Mouse (Mus musculus): ENCODE results near the gene Mlip.
"Not testable (repeated sequence)": the region's sequence is repeated elsewhere in the genome, so short reads cannot be mapped to it uniquely, and the experiment has no call there.

The Mlip gene

DNA sequence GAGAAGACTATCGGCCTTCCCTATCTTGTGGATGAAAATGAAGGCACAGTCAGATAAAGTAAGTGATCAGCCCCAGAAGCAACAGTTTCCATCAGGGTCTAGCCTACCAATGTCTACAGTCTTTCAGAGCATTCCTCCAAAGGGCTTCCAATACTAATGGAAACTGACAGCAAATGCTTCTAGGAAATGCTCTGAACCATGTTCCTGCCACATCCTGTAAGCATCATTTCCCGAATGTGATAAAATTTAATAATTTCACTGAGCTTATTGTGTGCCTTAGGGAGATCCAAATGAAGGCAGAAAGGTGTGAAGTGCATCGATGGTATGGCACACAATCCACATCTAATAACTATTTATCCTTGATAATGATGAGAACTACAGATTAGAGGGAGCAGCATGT is 173.3 kb downstream of the Mlip start:
- DNase-seq (ENCODE audit: low spot score): no peak

- no peak for DNase-seq (ENCODE audit: low spot score)
These were observed 176.9 kb downstream of the Mlip start for GRCm38 (mm10) chr9:77175870-77176269.

- no peak for DNase-seq (ENCODE audit: low spot score)
These were observed 180.7 kb downstream of the Mlip start for GRCm38 (mm10) chr9:77172044-77172443.

- DNase-seq (ENCODE audit: low spot score): no peak
These were observed 186.9 kb downstream of the Mlip start for GRCm38 (mm10) chr9:77165877-77166276.

DNA sequence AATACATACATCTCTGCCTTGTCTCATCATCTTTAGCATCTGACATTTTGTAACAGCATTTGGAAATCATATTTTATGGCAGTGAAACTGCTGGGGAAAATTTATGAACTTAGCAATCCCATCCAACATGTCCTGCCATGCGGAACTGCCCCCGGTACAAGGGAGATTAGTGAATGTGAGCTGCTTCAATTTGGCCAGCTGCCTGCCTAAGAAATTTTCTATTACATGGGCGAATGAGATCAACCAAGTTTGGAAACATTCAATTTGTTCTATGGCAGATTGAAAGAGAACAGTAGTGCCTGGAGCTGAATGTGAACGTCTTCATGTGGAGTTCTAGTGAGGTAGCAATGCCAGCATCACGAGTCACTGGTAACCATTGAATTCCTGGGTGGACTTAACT is 191.0 kb downstream of the Mlip start:
- no peak for DNase-seq (ENCODE audit: low spot score)

- DNase-seq (ENCODE audit: low spot score): no peak
These were observed 192.4 kb downstream of the Mlip start for GRCm38 (mm10) chr9:77160277-77160926.

DNA sequence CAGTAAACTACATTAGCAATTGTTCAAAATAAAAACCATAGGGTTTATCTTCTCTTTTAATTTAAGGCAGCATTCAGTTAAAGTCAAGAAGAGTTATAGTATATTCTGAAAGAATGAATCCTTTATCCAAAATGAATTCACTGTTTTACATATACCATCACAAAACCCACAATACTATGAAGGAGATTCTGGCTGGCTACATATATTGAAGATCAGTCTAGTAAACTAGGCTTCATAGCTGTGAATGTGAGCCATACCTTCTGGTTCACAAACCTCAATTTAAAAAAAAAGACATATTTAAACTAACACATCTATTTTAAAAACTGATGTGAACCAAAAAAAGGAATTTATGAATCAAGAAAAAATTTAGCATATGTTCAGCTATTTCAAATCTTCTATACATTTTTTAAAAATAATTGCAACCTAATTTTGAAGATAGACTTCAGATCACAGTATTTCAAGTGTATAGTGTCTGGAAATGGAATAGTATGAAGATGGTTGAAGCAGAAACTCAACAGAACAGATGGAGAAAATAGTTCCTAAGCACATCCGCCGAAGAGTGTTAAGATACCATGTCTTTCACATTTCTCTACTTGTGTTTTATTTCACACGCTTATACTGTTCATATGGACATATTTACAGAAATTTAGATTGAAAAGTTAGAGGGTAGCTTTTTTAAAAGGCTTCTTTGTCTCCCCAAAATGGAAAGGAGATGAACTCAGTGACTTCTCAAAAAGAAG is 204.1 kb downstream of the Mlip start:
- DNase-seq (ENCODE audit: low spot score): no peak

- no peak for DNase-seq (ENCODE audit: low spot score)
These were observed 233.0 kb downstream of the Mlip start for GRCm38 (mm10) chr9:77119735-77120134.

- no peak for DNase-seq (ENCODE audit: low spot score)
These were observed 255.9 kb downstream of the Mlip start for GRCm38 (mm10) chr9:77096886-77097285.

- not testable (repeated sequence) for DNase-seq (ENCODE audit: low spot score)
These were observed 269.5 kb downstream of the Mlip start for GRCm38 (mm10) chr9:77083221-77083620.

DNA sequence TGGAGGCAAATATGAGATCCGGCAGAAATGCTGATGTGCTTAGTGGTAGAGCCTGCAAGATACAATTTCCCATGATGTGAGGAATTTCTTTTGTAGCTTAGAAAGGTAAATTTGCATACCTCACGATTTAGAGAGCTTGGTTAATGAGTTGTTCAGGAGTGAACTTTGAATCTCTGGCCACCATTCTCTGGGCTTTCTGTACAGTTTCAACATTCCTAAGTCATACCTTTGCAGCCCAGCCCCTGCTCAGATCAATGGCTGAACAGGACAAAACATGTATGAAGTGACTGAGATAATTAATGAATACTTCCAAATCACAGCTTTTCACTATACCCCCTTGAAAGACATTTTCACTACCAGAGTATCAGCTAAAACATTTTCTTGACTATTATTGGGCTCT is 281.1 kb downstream of the Mlip start:
- no peak for DNase-seq (ENCODE audit: low spot score)

DNA sequence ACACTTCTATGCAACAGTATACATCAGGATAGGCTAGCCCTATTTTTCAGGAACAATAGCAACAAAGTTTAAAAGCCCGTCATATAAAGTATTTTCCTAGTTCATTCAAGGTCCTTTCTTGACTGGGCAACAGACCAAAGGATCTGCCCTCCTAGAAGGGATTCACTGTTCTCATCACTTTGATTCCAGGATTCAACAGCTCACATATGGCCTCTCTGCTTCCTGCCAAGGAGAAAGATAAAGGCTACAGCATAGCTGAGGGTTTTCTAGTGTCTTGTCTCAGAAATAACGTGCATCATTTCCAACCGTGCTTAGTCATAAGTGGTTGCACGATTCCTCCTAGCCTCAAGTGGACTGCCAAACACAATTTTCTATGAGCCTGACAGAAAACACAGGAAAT is 296.2 kb downstream of the Mlip start:
- DNase-seq (ENCODE audit: low spot score): no peak

GRCm38 (mm10) chr9:77054426-77055193 is 298.2 kb downstream of the Mlip start:
- no peak for DNase-seq (ENCODE audit: low spot score)
